Mouse (Mus musculus) hindbrain, embryonic 10.5 days (tissue): Measurements from ENCODE around the gene Hecw2. TPM values are rescaled to one million over a fixed set of nuclear protein-coding genes. Genes with fewer than 3 reads are reported as not detected.

Experiments
- DNase-seq: peaks from one replicate; pipeline ENCODE4 v3.0.0-alpha.2; 2017; ENCODE audit warnings: low spot score
- H3K27ac ChIP-seq: fragments of 300-500 bp; sonication (generic); 2 replicates; pipeline ENCODE4 v1.5.1; 2016; ENCODE audit warnings: mild to moderate bottlenecking, moderate library complexity
- H3K27me3 ChIP-seq: fragments of 300-500 bp; sonication (generic); 2 replicates; pipeline ENCODE4 v1.6.1; 2016; ENCODE audit warnings: mild to moderate bottlenecking; ENCODE audit not compliant: poor library complexity, insufficient read depth, severe bottlenecking
- H3K36me3 ChIP-seq: fragments of 300-500 bp; sonication (generic); 2 replicates; pipeline ENCODE4 v1.6.1; 2016; ENCODE audit warnings: mild to moderate bottlenecking, moderate library complexity
- H3K4me1 ChIP-seq: fragments of 300-500 bp; sonication (generic); replicated peaks from 2 replicates; pipeline ENCODE4 v1.6.1; 2016; ENCODE audit warnings: mild to moderate bottlenecking
- H3K4me3 ChIP-seq: fragments of 300-500 bp; sonication (generic); 2 replicates; pipeline ENCODE4 v1.5.1; 2016; ENCODE audit warnings: mild to moderate bottlenecking, moderate library complexity
- H3K9me3 ChIP-seq: fragments of 300-500 bp; sonication (generic); 2 replicates; pipeline ENCODE4 v1.6.1; 2016; ENCODE audit warnings: mild to moderate bottlenecking, moderate library complexity
- WGBS: fragments of 180-500 bp; shearing (Covaris S2); methylation state at CpG from one replicate; pipeline ENCODE4 v1.1.7; 2016; 5-methylcytosine and 5-hydroxymethylcytosine counted together
- polyA plus RNA-seq: library from polyadenylated mRNA; unstranded; fragments of >200 nt; fragmentation: Nextera tagmentation; extraction: Ambion mirVana; gene quantifications from 2 replicates; pipeline ENCODE4 v1.2.1, GENCODE M21; 2016

Gene Hecw2
- polyA plus RNA-seq, 1 experiment from 2014 or later = 5.1 TPM

GRCm38 (mm10) chr1:53942468-53942867 is 252.5 kb downstream of the Hecw2 start:
- Histone ChIP-seq H3K4me3 (no peak overlapping the region), H3K27ac (no peak overlapping the region), H3K4me1 (peaks cover 6% of the 10 kb centered on the region; the same call in 1 of the 2 replicates), H3K9me3 (no peaks in the 10 kb centered on the region), H3K36me3 (no peaks in the 10 kb centered on the region), H3K27me3 (no peaks in the 10 kb centered on the region)
- 76% methylated on average over 8 of the region's 8 CpGs for WGBS
- DNase-seq = no peak

- Histone ChIP-seq H3K4me3 (no peak overlapping the region), H3K4me1 (peaks cover 6% of the 10 kb centered on the region; the same call in 1 of the 2 replicates), H3K27me3 (no peaks in the 10 kb centered on the region), H3K36me3 (no peaks in the 10 kb centered on the region), H3K27ac (no peak overlapping the region), H3K9me3 (no peaks in the 10 kb centered on the region)
- WGBS = 56% methylated on average over 3 of the region's 3 CpGs
- no peak for DNase-seq
Measured at GRCm38 (mm10) chr1:53941528-53941927, 253.4 kb downstream of the Hecw2 start.

- DNase-seq = no peak
- H3K27ac ChIP-seq = no peak overlapping the region
- peaks cover 6% of the 10 kb centered on the region; the same call in 1 of the 2 replicates for H3K4me1 ChIP-seq
- no peak overlapping the region for H3K4me3 ChIP-seq
- H3K36me3 ChIP-seq = no peaks in the 10 kb centered on the region
- H3K9me3 ChIP-seq = no peaks in the 10 kb centered on the region
- no peaks in the 10 kb centered on the region for H3K27me3 ChIP-seq
- 61% methylated on average over 13 of the region's 13 CpGs for WGBS
Measured at GRCm38 (mm10) chr1:53940268-53941017, 254.5 kb downstream of the Hecw2 start.

GRCm38 (mm10) chr1:53939291-53939690 is 255.7 kb downstream of the Hecw2 start:
- H3K27ac ChIP-seq = no peak overlapping the region
- no peaks in the 10 kb centered on the region for H3K36me3 ChIP-seq
- no peaks in the 10 kb centered on the region for H3K27me3 ChIP-seq
- H3K4me3 ChIP-seq = no peak overlapping the region
- DNase-seq = no peak
- no peaks in the 10 kb centered on the region for H3K9me3 ChIP-seq
- H3K4me1 ChIP-seq = peaks cover 6% of the 10 kb centered on the region; the same call in 1 of the 2 replicates
- WGBS = 73% methylated on average over 4 of the region's 4 CpGs

GRCm38 (mm10) chr1:53933308-53933707 is 261.7 kb downstream of the Hecw2 start:
- Histone ChIP-seq H3K27me3 (no peaks in the 10 kb centered on the region), H3K4me1 (no peaks in the 10 kb centered on the region), H3K27ac (no peak overlapping the region), H3K9me3 (no peaks in the 10 kb centered on the region), H3K36me3 (no peaks in the 10 kb centered on the region), H3K4me3 (no peak overlapping the region)
- no peak for DNase-seq
- 62% methylated on average over 2 of the region's 2 CpGs for WGBS

- 78% methylated on average over 3 of the region's 3 CpGs for WGBS
- Histone ChIP-seq H3K36me3 (no peaks in the 10 kb centered on the region), H3K27me3 (no peaks in the 10 kb centered on the region), H3K9me3 (no peaks in the 10 kb centered on the region), H3K27ac (no peak overlapping the region), H3K4me3 (no peak overlapping the region), H3K4me1 (no peaks in the 10 kb centered on the region)
- no peak for DNase-seq
Measured at GRCm38 (mm10) chr1:53931314-53931713, 263.7 kb downstream of the Hecw2 start.

- no peaks in the 10 kb centered on the region for H3K27me3 ChIP-seq
- H3K27ac ChIP-seq = no peak overlapping the region
- no peaks in the 10 kb centered on the region for H3K9me3 ChIP-seq
- no peak overlapping the region for H3K4me3 ChIP-seq
- no peak for DNase-seq
- no peaks in the 10 kb centered on the region for H3K36me3 ChIP-seq
- H3K4me1 ChIP-seq = 0 out of 2 replicates have a peak, but pooled peaks cover 3% of the 10 kb centered on the region
- WGBS = 26% methylated on average over 4 of the region's 4 CpGs
Measured at GRCm38 (mm10) chr1:53927605-53928004, 267.4 kb downstream of the Hecw2 start.

- DNase-seq = no peak
- H3K9me3 ChIP-seq = no peaks in the 10 kb centered on the region
- WGBS = 36% methylated on average over 18 of the region's 18 CpGs
Measured at GRCm38 (mm10) chr1:53925149-53925901, 269.6 kb downstream of the Hecw2 start.

GRCm38 (mm10) chr1:53911848-53912247 is 283.1 kb downstream of the Hecw2 start:
- Histone ChIP-seq H3K36me3 (no peaks in the 10 kb centered on the region), H3K4me3 (no peak overlapping the region), H3K27ac (no peak overlapping the region), H3K4me1 (no peaks in the 10 kb centered on the region), H3K9me3 (no peaks in the 10 kb centered on the region), H3K27me3 (no peaks in the 10 kb centered on the region)
- 89% methylated on average over 3 of the region's 3 CpGs for WGBS
- no peak for DNase-seq

More at GRCm38 (mm10) chr1:53925149-53925901, 269.6 kb downstream of the Hecw2 start:
- Histone ChIP-seq H3K27me3 (no peaks in the 10 kb centered on the region), H3K4me1 (0 out of 2 replicates have a peak, but pooled peaks cover 3% of the 10 kb centered on the region), H3K36me3 (no peaks in the 10 kb centered on the region), H3K27ac (0 out of 2 replicates have a peak overlapping the region, but pooled peaks have one; percentile 12), H3K4me3 (no peak overlapping the region)

- Histone ChIP-seq H3K27me3 (no peaks in the 10 kb centered on the region), H3K9me3 (no peaks in the 10 kb centered on the region), H3K27ac (no peak overlapping the region), H3K36me3 (no peaks in the 10 kb centered on the region), H3K4me1 (no peaks in the 10 kb centered on the region), H3K4me3 (no peak overlapping the region)
- WGBS = 77% methylated on average over 1 of the region's 1 CpGs
- no peak for DNase-seq
Measured at GRCm38 (mm10) chr1:53910251-53910650, 284.7 kb downstream of the Hecw2 start.

- Histone ChIP-seq H3K36me3 (no peaks in the 10 kb centered on the region), H3K4me1 (no peaks in the 10 kb centered on the region), H3K27ac (no peak overlapping the region), H3K9me3 (no peaks in the 10 kb centered on the region), H3K27me3 (no peaks in the 10 kb centered on the region), H3K4me3 (no peak overlapping the region)
- no peak for DNase-seq
- WGBS = 33% methylated on average over 3 of the region's 3 CpGs
Measured at GRCm38 (mm10) chr1:53909118-53909517, 285.9 kb downstream of the Hecw2 start.

GRCm38 (mm10) chr1:53906175-53906574 is 288.8 kb downstream of the Hecw2 start:
- Histone ChIP-seq H3K4me1 (no peaks in the 10 kb centered on the region), H3K9me3 (no peaks in the 10 kb centered on the region), H3K27ac (no peak overlapping the region), H3K27me3 (no peaks in the 10 kb centered on the region), H3K36me3 (0 out of 2 replicates have a peak, but pooled peaks cover 2% of the 10 kb centered on the region), H3K4me3 (no peak overlapping the region)
- WGBS = 77% methylated on average over 3 of the region's 3 CpGs
- DNase-seq = no peak

GRCm38 (mm10) chr1:53900416-53900815 is 294.6 kb downstream of the Hecw2 start:
- DNase-seq = no peak
- H3K9me3 ChIP-seq = no peaks in the 10 kb centered on the region
- H3K36me3 ChIP-seq = 0 out of 2 replicates have a peak, but pooled peaks cover 2% of the 10 kb centered on the region
- no peak overlapping the region for H3K27ac ChIP-seq
- H3K27me3 ChIP-seq = no peaks in the 10 kb centered on the region
- no peaks in the 10 kb centered on the region for H3K4me1 ChIP-seq
- H3K4me3 ChIP-seq = no peak overlapping the region
- 91% methylated on average over 2 of the region's 2 CpGs for WGBS
